Mouse (Mus musculus) kidney, embryonic 16.5 days (tissue): ENCODE data around the gene Tas2r102. TPM values are rescaled to one million over a fixed set of nuclear protein-coding genes. Genes with fewer than 3 reads are reported as not detected.

Experiments used
- ATAC-seq: fragments of 200-750 bp; cut with Nextera tagmentation; 2 replicates; pipeline ENCODE4 v1.8.0; 2017; ENCODE audit warnings: moderate TSS enrichment; ENCODE audit not compliant: low FRiP score, low TSS enrichment
- H3K27ac ChIP-seq: fragments of 300-500 bp; sonication (generic); 2 replicates; pipeline ENCODE4 v1.5.1; 2014; ENCODE audit warnings: low read length
- H3K27me3 ChIP-seq: fragments of 300-500 bp; sonication (generic); 2 replicates; pipeline ENCODE4 v1.6.1; 2014; ENCODE audit warnings: low read length, control low read depth, mixed read lengths; ENCODE audit not compliant: insufficient read depth
- H3K36me3 ChIP-seq: fragments of 300-500 bp; sonication (generic); 2 replicates; pipeline ENCODE4 v1.6.1; 2014; ENCODE audit warnings: low read length, control low read depth, mixed read lengths; ENCODE audit not compliant: insufficient read depth
- H3K4me1 ChIP-seq: fragments of 300-500 bp; sonication (generic); 2 replicates; pipeline ENCODE4 v1.6.1; 2014; ENCODE audit warnings: low read length, control low read depth, mixed read lengths; ENCODE audit not compliant: insufficient read depth
- H3K4me2 ChIP-seq: fragments of 300-500 bp; sonication (generic); replicated peaks from 2 replicates; pipeline ENCODE4 v1.6.1; 2014; ENCODE audit warnings: low read depth, low read length
- H3K4me3 ChIP-seq: fragments of 300-500 bp; sonication (generic); 2 replicates; pipeline ENCODE4 v1.5.1; 2014; ENCODE audit warnings: mild to moderate bottlenecking, low read length
- H3K9ac ChIP-seq: fragments of 300-500 bp; sonication (generic); replicated peaks from 2 replicates; pipeline ENCODE4 v1.6.1; 2014; ENCODE audit warnings: low read length
- H3K9me3 ChIP-seq: fragments of 300-500 bp; sonication (generic); 2 replicates; pipeline ENCODE4 v1.6.1; 2016; ENCODE audit warnings: low read length, control low read depth
- WGBS: fragments of 180-500 bp; shearing (Covaris S2); extraction: QIAGEN DNeasy Blood & Tissue Kit; methylation state at CpG from one replicate; pipeline ENCODE4 v1.1.7; 2014; 5-methylcytosine and 5-hydroxymethylcytosine counted together
- polyA plus RNA-seq: library from polyadenylated mRNA; unstranded; fragments of >200 nt; fragmentation: Nextera tagmentation; extraction: Ambion mirVana; gene quantifications from 2 replicates; pipeline ENCODE4 v1.2.1, GENCODE M21; 2015

The Tas2r102 gene
- polyA plus RNA-seq: not detected in 2 replicates

DNA sequence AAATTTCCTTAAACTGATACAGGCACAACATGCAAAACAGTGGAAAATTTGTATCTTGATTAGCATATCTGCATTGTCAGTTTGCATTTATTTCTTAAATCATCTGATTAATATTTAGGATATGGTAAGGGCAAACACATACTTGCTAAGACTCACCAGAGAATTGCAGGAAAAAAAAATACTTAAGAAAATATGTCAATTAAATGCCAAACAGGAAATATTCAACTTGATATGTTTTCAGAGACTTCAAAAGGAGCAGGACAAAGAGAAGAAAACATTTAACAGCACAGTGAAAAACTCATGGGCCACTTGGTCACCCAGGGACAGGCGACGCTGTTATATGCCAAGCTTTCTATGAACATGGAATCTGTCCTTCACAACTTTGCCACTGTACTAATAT lies at the start of gene Tas2r102:
Gene Tas2r102 (plus strand): TSS at position 301 of the 400 bp plus-strand sequence.
- no peak within 1 kb of the TSS for H3K27ac ChIP-seq
- no peak within 1 kb of the TSS for H3K9ac ChIP-seq
- no peaks in the 10 kb centered on the region for H3K36me3 ChIP-seq
- 89% methylated on average over 2 of the region's 2 CpGs for WGBS
- H3K4me3 ChIP-seq: no peak within 1 kb of the TSS
- H3K4me1 ChIP-seq: no peaks in the 10 kb centered on the region
- H3K4me2 ChIP-seq: no peak within 1 kb of the TSS
- no peaks in the 10 kb centered on the region for H3K9me3 ChIP-seq
- no peak for ATAC-seq
- H3K27me3 ChIP-seq: no peaks in the 10 kb centered on the region

DNA sequence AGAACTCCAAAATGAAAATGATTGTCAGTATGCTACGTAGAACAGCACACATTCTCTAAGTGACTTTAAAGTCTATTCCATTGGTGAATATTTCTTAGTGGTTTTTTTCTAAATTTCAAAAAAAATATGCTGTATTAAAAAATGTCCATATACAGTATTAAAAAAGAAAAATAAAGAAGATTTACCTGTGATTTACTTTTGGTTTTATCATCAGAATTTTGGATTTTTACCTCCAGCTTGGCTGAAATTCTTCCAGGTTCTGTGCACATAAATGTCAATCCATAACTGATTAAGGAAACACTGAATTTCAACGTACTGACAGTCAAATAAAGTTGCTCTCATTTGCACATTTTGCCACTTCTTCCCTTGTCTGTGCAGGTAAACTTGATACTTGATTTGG lies 24.0 kb upstream of the Tas2r102 start, which contains the start of gene Tas2r115:
Gene Tas2r115 (minus strand): TSS at position 101 of the 400 bp plus-strand sequence.
- Histone ChIP-seq H3K9ac (no peak within 1 kb of the TSS), H3K9me3 (no peaks in the 10 kb centered on the region), H3K4me3 (no peak within 1 kb of the TSS), H3K27ac (no peak within 1 kb of the TSS), H3K27me3 (no peaks in the 10 kb centered on the region), H3K36me3 (no peaks in the 10 kb centered on the region), H3K4me2 (no peak within 1 kb of the TSS), H3K4me1 (no peaks in the 10 kb centered on the region)
- no peak for ATAC-seq
- WGBS: 76% methylated on average over 2 of the region's 2 CpGs

DNA sequence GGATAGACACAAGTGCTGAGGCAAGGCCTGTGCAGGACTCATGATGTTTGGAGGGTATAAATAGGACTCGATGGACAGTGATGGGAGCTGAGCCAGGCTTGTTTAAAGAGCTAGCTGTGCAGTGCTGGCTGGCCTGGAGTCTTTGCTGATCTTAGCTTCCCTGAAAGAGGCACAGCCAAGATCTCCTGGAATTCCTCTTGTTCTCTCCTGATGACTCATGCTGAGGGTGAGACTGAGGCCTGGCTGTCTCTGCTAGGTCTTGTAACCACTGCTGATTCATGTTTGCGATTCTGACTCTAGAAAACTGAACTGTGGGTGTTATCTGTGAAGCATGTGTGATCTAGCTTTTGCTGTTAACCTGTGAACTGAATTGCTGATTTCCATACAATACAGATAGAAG lies 11.7 kb upstream of the Tas2r102 start:
- H3K4me2 ChIP-seq: no peak overlapping the region
- WGBS: 91% methylated on average over 2 of the region's 2 CpGs
- no peak for ATAC-seq

GRCm38 (mm10) chr6:132754430-132754829 lies 7.5 kb upstream of the Tas2r102 start, which contains the start of gene Tas2r124:
TSS of gene Tas2r124 (plus strand) at chr6:132754730.
- Histone ChIP-seq H3K9me3 (no peaks in the 10 kb centered on the region), H3K27ac (no peak within 1 kb of the TSS), H3K36me3 (no peaks in the 10 kb centered on the region), H3K27me3 (no peaks in the 10 kb centered on the region), H3K4me1 (no peaks in the 10 kb centered on the region), H3K9ac (no peak within 1 kb of the TSS), H3K4me3 (no peak within 1 kb of the TSS), H3K4me2 (no peak within 1 kb of the TSS)
- ATAC-seq: no peak
- WGBS: 89% methylated on average over 1 of the region's 1 CpGs

More for the DNA sequence above, 11.7 kb upstream of the Tas2r102 start:
- Histone ChIP-seq H3K9ac (no peak overlapping the region), H3K4me3 (no peak overlapping the region), H3K36me3 (no peaks in the 10 kb centered on the region), H3K4me1 (no peaks in the 10 kb centered on the region), H3K27ac (no peak overlapping the region), H3K27me3 (no peaks in the 10 kb centered on the region), H3K9me3 (no peaks in the 10 kb centered on the region)

DNA sequence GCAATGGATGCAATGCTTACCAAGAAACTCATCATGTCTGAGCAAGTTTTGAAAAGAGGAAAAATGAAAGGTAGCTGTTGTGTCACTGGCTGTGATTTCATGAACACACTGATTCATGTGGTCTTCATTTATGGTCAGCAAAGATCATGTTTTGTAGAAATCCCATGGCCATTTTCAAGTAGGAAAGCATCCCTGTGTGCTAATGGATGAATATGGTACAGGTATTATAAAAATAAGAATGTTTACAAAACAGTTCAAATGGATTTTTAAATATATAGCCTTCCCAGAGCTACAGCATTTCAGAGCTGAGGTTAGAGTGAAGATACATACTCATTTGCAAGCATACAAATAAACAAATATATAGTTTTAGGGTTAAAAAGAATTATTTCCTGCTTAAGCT lies 16.1 kb downstream of the Tas2r102 start, which contains the start of gene Tas2r136:
Gene Tas2r136 (minus strand): TSS at position 101 of the 400 bp plus-strand sequence.
- no peak for ATAC-seq
- H3K27ac ChIP-seq: no peak within 1 kb of the TSS
- no peaks in the 10 kb centered on the region for H3K27me3 ChIP-seq
- H3K36me3 ChIP-seq: no peaks in the 10 kb centered on the region
- H3K9me3 ChIP-seq: no peaks in the 10 kb centered on the region
- no peaks in the 10 kb centered on the region for H3K4me1 ChIP-seq
- H3K4me3 ChIP-seq: no peak within 1 kb of the TSS
- H3K4me2 ChIP-seq: no peak within 1 kb of the TSS
- no peak within 1 kb of the TSS for H3K9ac ChIP-seq

- H3K27me3 ChIP-seq: no peaks in the 10 kb centered on the region
- H3K4me3 ChIP-seq: no peak overlapping the region
- 9% methylated on average over 1 of the region's 1 CpGs for WGBS
- H3K9ac ChIP-seq: no peak overlapping the region
- 0 out of 2 replicates have a peak overlapping the region, but pooled peaks have one; percentile 59 for H3K27ac ChIP-seq
- H3K36me3 ChIP-seq: no peaks in the 10 kb centered on the region
- ATAC-seq: peak; percentile 95
- 0 out of 2 replicates have a peak, but pooled peaks cover 2% of the 10 kb centered on the region for H3K4me1 ChIP-seq
- no peak overlapping the region for H3K4me2 ChIP-seq
- H3K9me3 ChIP-seq: peaks cover 21% of the 10 kb centered on the region
Observed at GRCm38 (mm10) chr6:132795393-132795792, 33.5 kb downstream of the Tas2r102 start.

- WGBS: 71% methylated on average over 1 of the region's 1 CpGs
Observed at GRCm38 (mm10) chr6:132802518-132802917, 40.6 kb downstream of the Tas2r102 start, which contains the start of gene Tas2r117. TSS of gene Tas2r117 (plus strand) at chr6:132802818.

More at GRCm38 (mm10) chr6:132802518-132802917, 40.6 kb downstream of the Tas2r102 start, which contains the start of gene Tas2r117:
- Histone ChIP-seq H3K27me3 (no peaks in the 10 kb centered on the region), H3K4me1 (no peaks in the 10 kb centered on the region), H3K9ac (no peak within 1 kb of the TSS), H3K9me3 (no peaks in the 10 kb centered on the region), H3K4me2 (no peak within 1 kb of the TSS), H3K4me3 (no peak within 1 kb of the TSS), H3K27ac (no peak within 1 kb of the TSS), H3K36me3 (no peaks in the 10 kb centered on the region)
- ATAC-seq: no peak

Other genes with a start within 250 kb of the Tas2r102 start
- gene Prh1, start 192.3 kb upstream of the Tas2r102 start, polyA plus RNA-seq: not detected in 2 replicates
- not detected in 2 replicates for gene Prp2, start 166.2 kb upstream of the Tas2r102 start, polyA plus RNA-seq
- gene A630073D07Rik, start 110.6 kb upstream of the Tas2r102 start, polyA plus RNA-seq: not detected in 2 replicates
- not detected in 2 replicates for gene Tas2r120, start 105.2 kb upstream of the Tas2r102 start, polyA plus RNA-seq
- not detected in 2 replicates for gene Tas2r121, start 61.1 kb upstream of the Tas2r102 start, polyA plus RNA-seq
- not detected in 2 replicates for gene Tas2r122, start 50.2 kb upstream of the Tas2r102 start, polyA plus RNA-seq
- gene Tas2r115, start 24.1 kb upstream of the Tas2r102 start, polyA plus RNA-seq: not detected in 2 replicates
- not detected in 2 replicates for gene Tas2r124, start 7.4 kb upstream of the Tas2r102 start, polyA plus RNA-seq
- not detected in 2 replicates for gene Tas2r136, start 16.0 kb downstream of the Tas2r102 start, polyA plus RNA-seq
- gene Tas2r117, start 40.7 kb downstream of the Tas2r102 start, polyA plus RNA-seq: not detected in 2 replicates
- not detected in 2 replicates for gene Tas2r123, start 85.0 kb downstream of the Tas2r102 start, polyA plus RNA-seq
- not detected in 2 replicates for gene Tas2r116, start 93.3 kb downstream of the Tas2r102 start, polyA plus RNA-seq
- gene Tas2r110, start 105.9 kb downstream of the Tas2r102 start, polyA plus RNA-seq: not detected in 2 replicates
- not detected in 2 replicates for gene Tas2r113, start 130.9 kb downstream of the Tas2r102 start, polyA plus RNA-seq
- gene Tas2r125, start 147.5 kb downstream of the Tas2r102 start, polyA plus RNA-seq: not detected in 2 replicates
- gene Tas2r129, start 189.0 kb downstream of the Tas2r102 start, polyA plus RNA-seq: not detected in 2 replicates
- gene Tas2r131, start 195.8 kb downstream of the Tas2r102 start, polyA plus RNA-seq: not detected in 2 replicates
- not detected in 2 replicates for gene Tas2r109, start 218.8 kb downstream of the Tas2r102 start, polyA plus RNA-seq